Mouse (Mus musculus): Measurements from ENCODE around the gene Phyh.

Gene Phyh

GRCm38 (mm10) chr2:4918860-4919739 is at the start of gene Phyh:
Gene Phyh, plus strand, starts transcription at chr2:4919019.
- peak; percentile 99 for DNase-seq

- DNase-seq, result no peak
Measured at GRCm38 (mm10) chr2:4872740-4873139, 46.1 kb upstream of the Phyh start.

GRCm38 (mm10) chr2:4873331-4873730 is 45.5 kb upstream of the Phyh start:
- no peak for DNase-seq

GRCm38 (mm10) chr2:4875090-4875489 is 43.7 kb upstream of the Phyh start:
- DNase-seq, result no peak

- DNase-seq, result no peak
Measured at GRCm38 (mm10) chr2:4876131-4876530, 42.7 kb upstream of the Phyh start.

- peak; percentile 91 for DNase-seq
Measured at GRCm38 (mm10) chr2:4880737-4881349, 38.0 kb upstream of the Phyh start.

GRCm38 (mm10) chr2:4881350-4882248 is 37.2 kb upstream of the Phyh start, which contains the start of gene Sephs1:
Gene Sephs1, plus strand, starts transcription at chr2:4881564.
- peak; percentile 98 for DNase-seq

GRCm38 (mm10) chr2:4882249-4882791 is 36.5 kb upstream of the Phyh start:
- DNase-seq, result no peak

GRCm38 (mm10) chr2:4883009-4883704 is 35.7 kb upstream of the Phyh start:
- DNase-seq, result no peak

GRCm38 (mm10) chr2:4886896-4887295 is 31.9 kb upstream of the Phyh start:
- no peak for DNase-seq

GRCm38 (mm10) chr2:4895598-4895997 is 23.2 kb upstream of the Phyh start:
- DNase-seq, result no peak

GRCm38 (mm10) chr2:4896970-4897369 is 21.8 kb upstream of the Phyh start:
- no peak for DNase-seq

- DNase-seq, result no peak
Measured at GRCm38 (mm10) chr2:4900624-4901023, 18.2 kb upstream of the Phyh start.

GRCm38 (mm10) chr2:4902346-4902745 is 16.5 kb upstream of the Phyh start:
- DNase-seq, result no peak

GRCm38 (mm10) chr2:4907120-4907519 is 11.7 kb upstream of the Phyh start:
- DNase-seq, result no peak

- no peak for DNase-seq
Measured at GRCm38 (mm10) chr2:4907916-4908315, 10.9 kb upstream of the Phyh start.

- no peak for DNase-seq
Measured at GRCm38 (mm10) chr2:4908771-4909315, 10.0 kb upstream of the Phyh start.

GRCm38 (mm10) chr2:4909909-4910308 is 8.9 kb upstream of the Phyh start:
- peak; percentile 78 for DNase-seq

GRCm38 (mm10) chr2:4910521-4910920 is 8.3 kb upstream of the Phyh start:
- DNase-seq, result no peak

GRCm38 (mm10) chr2:4913949-4914348 is 4.9 kb upstream of the Phyh start:
- peak; percentile 67 for DNase-seq

- no peak for DNase-seq
Measured at GRCm38 (mm10) chr2:4916037-4916436, 2.8 kb upstream of the Phyh start.
